Mouse (Mus musculus) megakaryocyte progenitor cell, adult 5-6 weeks (primary cell): ENCODE results near the gene Arv1. TPM values are rescaled to one million over a fixed set of nuclear protein-coding genes. Genes with fewer than 3 reads are reported as not detected.

Source experiments
- ATAC-seq: replicated peaks from 2 replicates; pipeline ENCODE4 v1.8.0; 2016; ENCODE audit warnings: mild to moderate bottlenecking, moderate TSS enrichment, inconsistent platforms; ENCODE audit not compliant: poor library complexity
- total RNA-seq, 2 experiments: library from RNA; stranded (forward) in 1 of 2; stranded (reverse) in 1 of 2; fragments of 157-497, 149-512 nt in 1 of 2; fragments of 200-1000 nt in 1 of 2; gene quantifications; 2 replicates each; pipeline versions ENCODE4 v1.2.3 to v1.2.4; 2015 to 2017

Arv1 gene
- total RNA-seq (2015) (10.1 and 13.3 TPM in 2 replicates), total RNA-seq (2017) (4.0 and 5.8 TPM in 2 replicates)

- ATAC-seq, result peak; percentile 93
Measured at GRCm38 (mm10) chr8:124721862-124722515, at the start of gene Arv1, which contains the start of gene Ttc13. Gene Arv1, plus strand, starts transcription at chr8:124722139. Gene Ttc13, minus strand, starts transcription at chr8:124721983.

GRCm38 (mm10) chr8:124672345-124672744, 49.6 kb upstream of the Arv1 start:
- ATAC-seq, result no peak

GRCm38 (mm10) chr8:124676661-124677060, 45.3 kb upstream of the Arv1 start:
- ATAC-seq, result no peak

- no peak for ATAC-seq
Measured at GRCm38 (mm10) chr8:124677078-124677477, 44.9 kb upstream of the Arv1 start.

GRCm38 (mm10) chr8:124677486-124677885, 44.5 kb upstream of the Arv1 start:
- ATAC-seq, result peak; percentile 89

GRCm38 (mm10) chr8:124678246-124678645, 43.7 kb upstream of the Arv1 start:
- no peak for ATAC-seq

GRCm38 (mm10) chr8:124681077-124681791, 40.7 kb upstream of the Arv1 start:
- no peak for ATAC-seq

- no peak for ATAC-seq
Measured at GRCm38 (mm10) chr8:124681792-124682157, 40.2 kb upstream of the Arv1 start.

GRCm38 (mm10) chr8:124682218-124682617, 39.7 kb upstream of the Arv1 start:
- no peak; the same call in 1 of the 2 replicates for ATAC-seq

- no peak for ATAC-seq
Measured at GRCm38 (mm10) chr8:124688899-124689298, 33.0 kb upstream of the Arv1 start.

GRCm38 (mm10) chr8:124691706-124692105, 30.2 kb upstream of the Arv1 start:
- no peak for ATAC-seq

GRCm38 (mm10) chr8:124695424-124696100, 26.4 kb upstream of the Arv1 start:
- no peak for ATAC-seq

- no peak for ATAC-seq
Measured at GRCm38 (mm10) chr8:124700271-124700670, 21.7 kb upstream of the Arv1 start.

- peak; percentile 31; the same call in 1 of the 2 replicates for ATAC-seq
Measured at GRCm38 (mm10) chr8:124701023-124701422, 20.9 kb upstream of the Arv1 start.

GRCm38 (mm10) chr8:124702183-124702582, 19.8 kb upstream of the Arv1 start:
- no peak for ATAC-seq

- no peak for ATAC-seq
Measured at GRCm38 (mm10) chr8:124703526-124703925, 18.4 kb upstream of the Arv1 start.

GRCm38 (mm10) chr8:124704376-124704775, 17.6 kb upstream of the Arv1 start:
- no peak for ATAC-seq

- no peak for ATAC-seq
Measured at GRCm38 (mm10) chr8:124705823-124706222, 16.1 kb upstream of the Arv1 start.

- ATAC-seq, result peak; percentile 93
Measured at GRCm38 (mm10) chr8:124713207-124713606, 8.7 kb upstream of the Arv1 start.

GRCm38 (mm10) chr8:124715736-124716135, 6.2 kb upstream of the Arv1 start:
- ATAC-seq, result no peak

- ATAC-seq, result peak; percentile 28; the same call in 1 of the 2 replicates
Measured at GRCm38 (mm10) chr8:124720133-124720532, 1.8 kb upstream of the Arv1 start.
